ENCODE assay signal across 9 mouse cellular contexts in the genomic region with DNA sequence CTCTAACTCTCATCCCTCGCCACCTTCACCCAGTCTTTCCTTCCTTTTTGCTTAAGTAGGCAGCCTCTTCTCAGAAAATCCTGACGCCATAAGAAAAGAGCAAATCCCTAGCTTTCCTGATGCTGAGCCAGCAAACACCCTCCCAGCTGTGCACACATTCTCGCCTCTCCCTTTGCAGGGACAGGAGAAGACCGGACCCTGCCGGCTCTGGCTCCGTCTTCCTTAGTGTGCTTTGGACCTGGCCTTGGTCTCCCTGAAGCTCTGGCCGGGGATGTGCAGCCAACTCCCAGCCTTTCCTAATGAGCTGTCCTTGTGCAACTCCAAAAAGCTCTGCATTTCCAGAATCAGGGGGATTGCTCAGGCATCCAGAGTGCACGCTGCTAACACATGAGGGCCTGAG.
DNase-seq lines count a peak whose midpoint lies in the region; ATAC-seq and TF ChIP-seq lines count a peak whose summit lies in the region.
"Had no signal": no experiment of that assay in that cellular context is flagged by ENCODE, and none has a peak within 500 bp of the region (broad histone marks: within the 10 kb centered on the region; RNA-seq: fewer than 3 reads in every experiment).

No protein-coding gene starts in this region.

- H3K4me1 ChIP-seq in forebrain, postnatal 0 days (ENCODE audit: insufficient read depth) = peaks cover 11% of the 10 kb centered on the region; the same call in 1 of the 2 replicates
- peaks cover 15% of the 10 kb centered on the region for H3K4me1 ChIP-seq in hindbrain, embryonic 14.5 days (replicated peaks; ENCODE audit: control insufficient read depth, insufficient read depth, low read length)
- no peaks in the 10 kb centered on the region for H3K4me1 ChIP-seq in stomach, postnatal 0 days (replicated peaks; ENCODE audit: control insufficient read depth, insufficient read depth)
- H3K4me1 ChIP-seq in intestine, embryonic 16.5 days (ENCODE audit: control insufficient read depth, insufficient read depth, low read length) = no peaks in the 10 kb centered on the region

- no peaks in the 10 kb centered on the region for H3K36me3 ChIP-seq in forebrain, postnatal 0 days (ENCODE audit: insufficient read depth)
- no peaks in the 10 kb centered on the region for H3K36me3 ChIP-seq in hindbrain, embryonic 14.5 days (replicated peaks; ENCODE audit: control insufficient read depth, insufficient read depth)
- H3K36me3 ChIP-seq in stomach, postnatal 0 days (ENCODE audit: control insufficient read depth, insufficient read depth, low read length) = no peaks in the 10 kb centered on the region
- H3K36me3 ChIP-seq in intestine, embryonic 16.5 days (ENCODE audit: control insufficient read depth, insufficient read depth, low read length) = no peaks in the 10 kb centered on the region

- H3K4me3 ChIP-seq in forebrain, postnatal 0 days (ENCODE audit: low read depth, low read length) = no peak overlapping the region
- H3K4me3 ChIP-seq in hindbrain, embryonic 14.5 days (replicated peaks; ENCODE audit: low read length) = no peak overlapping the region
- H3K4me3 ChIP-seq in stomach, postnatal 0 days (ENCODE audit: low read depth, low read length) = no peak overlapping the region
- no peak overlapping the region for H3K4me3 ChIP-seq in intestine, embryonic 16.5 days (ENCODE audit: low read length)

- peak overlapping the region; percentile 37; the same call in 1 of the 2 replicates for H3K27ac ChIP-seq in forebrain, postnatal 0 days (ENCODE audit: low read depth, low read length)
- peak overlapping the region; percentile 64 for H3K27ac ChIP-seq in hindbrain, embryonic 14.5 days
- no peak overlapping the region for H3K27ac ChIP-seq in stomach, postnatal 0 days (replicated peaks)
- H3K27ac ChIP-seq in intestine, embryonic 16.5 days (ENCODE audit: low read length) = no peak overlapping the region

- H3K27me3 ChIP-seq in forebrain, postnatal 0 days (ENCODE audit: insufficient read depth, low read length) = no peaks in the 10 kb centered on the region
- no peaks in the 10 kb centered on the region for H3K27me3 ChIP-seq in hindbrain, embryonic 14.5 days (ENCODE audit: control insufficient read depth, insufficient read depth, low read length)
- H3K27me3 ChIP-seq in stomach, postnatal 0 days (ENCODE audit: control insufficient read depth, insufficient read depth, low read length) = no peaks in the 10 kb centered on the region
- H3K27me3 ChIP-seq in intestine, embryonic 16.5 days (replicated peaks; ENCODE audit: control insufficient read depth, insufficient read depth, low read length) = no peaks in the 10 kb centered on the region

- H3K9ac ChIP-seq in forebrain, postnatal 0 days = no peak overlapping the region
- no peak overlapping the region for H3K9ac ChIP-seq in hindbrain, embryonic 14.5 days
- H3K9ac ChIP-seq in stomach, postnatal 0 days (ENCODE audit: low read length) = no peak overlapping the region
- no peak overlapping the region for H3K9ac ChIP-seq in intestine, embryonic 16.5 days (ENCODE audit: low read depth, low read length)

- no peak overlapping the region for H3K4me2 ChIP-seq in forebrain, postnatal 0 days (ENCODE audit: low read depth)
- no peak overlapping the region for H3K4me2 ChIP-seq in hindbrain, embryonic 14.5 days (replicated peaks)
- no peak overlapping the region for H3K4me2 ChIP-seq in stomach, postnatal 0 days (replicated peaks; ENCODE audit: low read depth)
- H3K4me2 ChIP-seq in intestine, embryonic 16.5 days (ENCODE audit: low read depth, low read length) = no peak overlapping the region

- 58% methylated on average over 8 of the region's 8 CpGs for WGBS in forebrain, postnatal 0 days
- WGBS in hindbrain, embryonic 14.5 days = 61% methylated on average over 8 of the region's 8 CpGs
- WGBS in stomach, postnatal 0 days = 59% methylated on average over 8 of the region's 8 CpGs
- 73% methylated on average over 8 of the region's 8 CpGs for WGBS in intestine, embryonic 16.5 days

- ATAC-seq in forebrain, postnatal 0 days = no peak
- ATAC-seq in hindbrain, embryonic 14.5 days (ENCODE audit: low FRiP score) = no peak
- no peak for ATAC-seq in stomach, postnatal 0 days (ENCODE audit: low FRiP score, low TSS enrichment)
- ATAC-seq in cerebellum, adult (ENCODE audit: insufficient number of reproducible peaks, low FRiP score, low TSS enrichment) = no peak
- ATAC-seq in intestine, embryonic 16.5 days = no peak

- no peaks in the 10 kb centered on the region for H3K9me3 ChIP-seq in forebrain, postnatal 0 days (ENCODE audit: low read length)
- H3K9me3 ChIP-seq in hindbrain, embryonic 14.5 days (ENCODE audit: control insufficient read depth, low read length) = no peaks in the 10 kb centered on the region
- no peaks in the 10 kb centered on the region for H3K9me3 ChIP-seq in stomach, postnatal 0 days (ENCODE audit: control insufficient read depth, low read length)
- no peaks in the 10 kb centered on the region for H3K9me3 ChIP-seq in intestine, embryonic 16.5 days (ENCODE audit: control insufficient read depth, low read length)

- TF ChIP-seq CTCF in forebrain, postnatal 0 days (IDR thresholded peaks at IDR 0.05; ENCODE audit: low read depth) = no peak
- TF ChIP-seq CTCF in stomach, postnatal 0 days (IDR thresholded peaks at IDR 0.05; ENCODE audit: low read depth) = no peak

- DNase-seq in right cerebral cortex, postnatal 4 days = peak; percentile 23
- no peak for DNase-seq in right cerebral cortex, postnatal 25 days
- DNase-seq in forebrain, postnatal 0 days = no peak
- DNase-seq in hindbrain, embryonic 14.5 days (ENCODE audit: low spot score) = no peak
- DNase-seq in stomach, postnatal 0 days (ENCODE audit: low spot score) = peak; percentile 26
- no peak for DNase-seq in Muller cell, postnatal 12 days (ENCODE audit: inconsistent ontology term)
- DNase-seq: cerebellum, postnatal 36 days had no signal

- no peak for TF ChIP-seq EP300 in stomach, postnatal 0 days (optimal IDR thresholded peaks at IDR 0.05)

Comparison
In these comparisons a context has a peak if more than half of its experiments do, and no peak if none do; other contexts are left out.
1. DNase-seq: peak in right cerebral cortex, postnatal 4 days (single experiment) and stomach, postnatal 0 days (single experiment); none in right cerebral cortex, postnatal 25 days (single experiment), forebrain, postnatal 0 days (single experiment), hindbrain, embryonic 14.5 days (single experiment) and Muller cell, postnatal 12 days (single experiment).
2. H3K27ac ChIP-seq: peak in forebrain, postnatal 0 days (single experiment) and hindbrain, embryonic 14.5 days (single experiment); none in stomach, postnatal 0 days (single experiment) and intestine, embryonic 16.5 days (single experiment).